Mouse (Mus musculus) spleen, adult 2 months (tissue): ENCODE data around the gene Plce1.

Experiments
- CTCF ChIP-seq: fragments of 200-500 bp; IDR thresholded peaks from 2 replicates; pipeline ENCODE4 v1.5.1; 2011; ENCODE audit warnings: mild to moderate bottlenecking, inconsistent platforms; ENCODE audit not compliant: insufficient read depth, insufficient read length, insufficient replicate concordance; ENCODE audit errors: extremely low read depth
- POLR2A ChIP-seq: fragments of 200-500 bp; IDR thresholded peaks from 2 replicates; pipeline ENCODE4 v1.6.1; 2011; ENCODE audit warnings: low read depth, low read length, inconsistent platforms

DNA sequence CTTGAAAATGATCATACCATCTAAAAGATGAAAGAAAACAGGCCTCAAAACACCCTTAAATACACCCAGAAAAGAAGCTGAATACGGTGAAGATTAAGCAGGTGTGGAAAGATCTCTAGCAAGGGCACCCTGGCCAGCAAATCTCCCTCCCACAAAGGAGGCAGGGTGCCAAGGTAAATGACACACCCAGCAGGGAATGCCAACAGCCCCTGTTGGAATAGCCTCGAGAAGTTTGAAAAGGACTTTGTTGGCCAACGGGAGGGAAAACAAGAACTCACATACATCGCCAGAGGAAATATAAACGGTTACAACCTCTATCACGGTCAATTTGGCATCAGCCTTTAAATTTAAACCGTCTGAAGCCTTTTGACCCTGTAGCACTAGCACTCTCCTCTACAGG is 5.5 kb upstream of the Plce1 start:
- TF ChIP-seq CTCF (no peak), POLR2A (no peak)
